Mouse (Mus musculus) right cerebral cortex, adult 18-20 months (tissue): ENCODE results near the gene Rgs13.

Source experiments
- DNase-seq: peaks from one replicate; pipeline ENCODE4 v3.0.0; 2022; ENCODE audit warnings: mixed read lengths

Gene Rgs13

GRCm38 (mm10) chr1:144177166-144177565 is at the start of gene Rgs13:
Rgs13 (minus strand) TSS chr1:144177372.
- DNase-seq, result peak; percentile 22

- no peak for DNase-seq
These were observed 38.1 kb upstream of the Rgs13 start for GRCm38 (mm10) chr1:144215230-144215629.

- DNase-seq, result no peak
These were observed 33.7 kb upstream of the Rgs13 start for GRCm38 (mm10) chr1:144210912-144211311.

GRCm38 (mm10) chr1:144206281-144207061 is 29.3 kb upstream of the Rgs13 start:
- no peak for DNase-seq

- no peak for DNase-seq
These were observed 27.6 kb upstream of the Rgs13 start for GRCm38 (mm10) chr1:144204766-144205165.

GRCm38 (mm10) chr1:144202939-144203338 is 25.8 kb upstream of the Rgs13 start:
- DNase-seq, result no peak

- DNase-seq, result no peak
These were observed 23.3 kb upstream of the Rgs13 start for GRCm38 (mm10) chr1:144200496-144200895.

GRCm38 (mm10) chr1:144199538-144199937 is 22.4 kb upstream of the Rgs13 start:
- no peak for DNase-seq

- DNase-seq, result peak; percentile 25
These were observed 20.5 kb upstream of the Rgs13 start for GRCm38 (mm10) chr1:144197684-144198083.

- no peak for DNase-seq
These were observed 9.7 kb upstream of the Rgs13 start for GRCm38 (mm10) chr1:144186655-144187396.

GRCm38 (mm10) chr1:144184955-144185715 is 8.0 kb upstream of the Rgs13 start:
- no peak for DNase-seq

GRCm38 (mm10) chr1:144183622-144184021 is 6.5 kb upstream of the Rgs13 start:
- no peak for DNase-seq

GRCm38 (mm10) chr1:144179559-144179958 is 2.4 kb upstream of the Rgs13 start:
- DNase-seq, result no peak

- DNase-seq, result no peak
These were observed 1.2 kb upstream of the Rgs13 start for GRCm38 (mm10) chr1:144178281-144178957.

GRCm38 (mm10) chr1:144177620-144178019 is 448 bp upstream of the Rgs13 start:
- DNase-seq, result no peak

- DNase-seq, result no peak
These were observed 2.4 kb downstream of the Rgs13 start for GRCm38 (mm10) chr1:144174760-144175159.

GRCm38 (mm10) chr1:144173568-144174036 is 3.6 kb downstream of the Rgs13 start:
- DNase-seq, result no peak

- DNase-seq, result peak; percentile 28
These were observed 8.3 kb downstream of the Rgs13 start for GRCm38 (mm10) chr1:144168921-144169320.

- no peak for DNase-seq
These were observed 9.4 kb downstream of the Rgs13 start for GRCm38 (mm10) chr1:144167761-144168160.

- no peak for DNase-seq
These were observed 10.3 kb downstream of the Rgs13 start for GRCm38 (mm10) chr1:144166897-144167296.

GRCm38 (mm10) chr1:144166275-144166674 is 10.9 kb downstream of the Rgs13 start:
- no peak for DNase-seq

GRCm38 (mm10) chr1:144152526-144152925 is 24.6 kb downstream of the Rgs13 start:
- DNase-seq, result no peak

- DNase-seq, result no peak
These were observed 25.0 kb downstream of the Rgs13 start for GRCm38 (mm10) chr1:144152184-144152525.
